Mouse (Mus musculus) thymus, adult 18-20 months (tissue): Measurements from ENCODE around the gene Zc3h12d.
A peak's percentile ranks its signal among the peaks of the same experiment; 100 is the strongest.

Source experiments
- DNase-seq, 2 experiments: peaks; one replicate each; pipeline ENCODE4 v3.0.0; 2022; ENCODE audit warnings: mixed read lengths in 2 of 2

Gene Zc3h12d

DNA sequence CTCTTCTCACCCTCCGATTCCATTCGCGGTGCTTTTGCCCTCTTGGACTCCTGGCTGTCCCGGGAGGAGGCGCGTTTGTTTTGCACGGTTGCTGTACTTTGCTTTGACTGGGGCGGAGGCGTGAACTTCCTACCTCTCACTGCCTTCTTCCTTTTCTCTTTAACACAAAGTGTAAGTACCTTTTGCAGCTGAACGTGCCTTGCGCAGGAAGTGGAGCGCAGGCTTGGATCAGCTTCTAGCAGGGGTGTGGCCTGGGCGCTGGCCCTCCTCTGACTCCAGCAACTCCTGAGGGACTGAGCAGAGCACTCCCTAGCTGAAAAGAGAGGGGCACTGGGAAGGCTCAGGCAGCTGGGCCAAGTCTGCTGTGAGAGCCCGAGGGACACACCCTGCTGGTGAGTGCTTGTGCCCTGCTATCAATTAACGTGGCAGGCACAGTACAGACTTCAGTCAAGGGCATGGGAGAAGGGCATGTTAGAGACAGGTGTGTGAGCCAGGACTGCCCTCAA, at the start of gene Zc3h12d:
Gene Zc3h12d (plus strand): TSS at position 300 of the 506 bp plus-strand sequence.
- DNase-seq: peak; percentile 66 to 77

DNA sequence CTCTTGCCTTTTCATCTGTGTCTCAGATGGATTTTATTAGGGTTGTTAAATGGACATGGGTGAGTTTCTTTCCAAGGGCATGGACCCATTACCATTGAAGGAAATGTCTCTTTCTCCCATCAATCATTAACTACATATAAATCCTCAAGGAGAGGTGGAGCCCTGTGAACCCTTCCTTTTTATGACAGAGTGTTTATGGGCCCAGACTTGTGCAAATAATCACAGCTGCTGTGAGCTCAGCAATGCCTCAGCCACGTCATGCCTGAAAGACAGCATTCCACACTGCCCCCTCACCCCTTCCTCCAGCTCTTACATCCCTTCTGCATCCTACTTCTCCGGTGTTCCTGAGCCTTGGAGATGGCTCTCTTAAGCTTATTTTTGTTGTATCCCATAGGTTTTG, 45.0 kb upstream of the Zc3h12d start:
- no peak for DNase-seq

DNA sequence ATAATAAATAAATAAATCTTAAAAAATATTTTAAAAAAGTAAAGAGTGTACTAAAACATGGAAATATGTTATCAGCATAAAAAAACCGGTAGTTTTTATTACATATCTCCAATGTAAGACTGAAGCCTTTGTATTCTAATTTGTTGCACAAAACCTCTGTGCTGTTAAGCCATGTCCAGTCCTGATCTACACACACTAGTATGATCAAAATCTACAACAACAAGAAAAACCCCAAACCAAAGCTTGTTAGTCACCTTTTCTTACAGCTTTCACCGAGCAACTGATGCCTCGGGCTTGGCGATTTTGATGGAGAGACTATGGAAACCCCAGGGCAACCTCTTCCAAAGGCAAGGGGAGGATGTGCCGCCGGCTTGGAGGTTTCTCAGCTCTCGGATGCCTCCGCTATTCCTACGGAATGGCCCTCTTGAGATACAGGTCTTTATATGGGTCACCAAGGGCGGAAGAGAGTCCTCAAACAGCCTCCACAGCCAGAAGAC, 40.0 kb upstream of the Zc3h12d start:
- no peak for DNase-seq

- peak; percentile 74 to 81 for DNase-seq
These were observed 39.4 kb upstream of the Zc3h12d start, which contains the start of the genes Ginm1 and Ppil4 for GRCm38 (mm10) chr10:7792751-7793385. Gene Ginm1 (minus strand): TSS chr10:7792824. Gene Ppil4 (plus strand): TSS chr10:7792891.

- no peak for DNase-seq
These were observed 31.0 kb upstream of the Zc3h12d start for GRCm38 (mm10) chr10:7801258-7801657.

GRCm38 (mm10) chr10:7802519-7803140, 29.6 kb upstream of the Zc3h12d start:
- DNase-seq: no peak

- no peak for DNase-seq
These were observed 22.3 kb upstream of the Zc3h12d start for GRCm38 (mm10) chr10:7809937-7810336.

DNA sequence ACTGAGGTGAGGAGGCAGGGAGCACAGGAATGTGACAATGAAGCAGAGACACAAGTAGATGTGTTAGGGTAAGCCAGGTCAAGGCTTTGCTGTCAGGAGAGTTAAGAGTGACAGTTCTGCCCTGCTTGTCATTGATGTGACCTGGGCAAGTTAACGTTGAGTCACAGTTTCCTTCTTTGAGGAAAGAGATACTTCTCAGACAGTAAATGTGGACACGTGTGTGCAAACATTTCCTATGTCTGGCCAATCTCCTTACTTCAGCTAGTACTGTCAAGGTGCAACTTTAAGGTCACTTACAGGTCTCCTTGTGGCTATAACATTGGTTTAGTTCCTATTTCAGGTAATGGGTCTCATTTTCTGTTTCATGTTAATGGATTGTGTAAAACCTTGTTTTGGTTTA, 15.8 kb upstream of the Zc3h12d start:
- no peak for DNase-seq

GRCm38 (mm10) chr10:7818676-7819075, 13.6 kb upstream of the Zc3h12d start:
- no peak for DNase-seq

GRCm38 (mm10) chr10:7819156-7819555, 13.1 kb upstream of the Zc3h12d start:
- DNase-seq: no peak

DNA sequence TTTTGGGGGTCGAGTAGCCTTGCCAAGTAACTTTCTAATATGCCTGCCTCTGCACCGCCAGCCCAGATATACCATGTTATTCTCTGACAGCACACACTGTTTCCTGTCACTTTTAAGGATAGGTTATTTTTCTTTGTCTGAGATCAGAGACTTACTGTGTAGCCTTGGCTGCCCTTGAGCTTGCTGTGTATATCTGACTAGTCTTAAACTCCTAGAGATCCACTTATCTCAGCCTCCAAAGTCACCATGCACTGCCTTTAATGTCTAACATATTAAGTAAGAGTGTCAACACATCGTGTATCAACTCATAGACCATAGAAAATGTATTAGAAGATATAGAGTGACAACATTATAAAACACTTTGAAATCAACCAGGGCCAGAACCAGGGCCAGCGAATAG, 12.7 kb upstream of the Zc3h12d start:
- no peak for DNase-seq

DNA sequence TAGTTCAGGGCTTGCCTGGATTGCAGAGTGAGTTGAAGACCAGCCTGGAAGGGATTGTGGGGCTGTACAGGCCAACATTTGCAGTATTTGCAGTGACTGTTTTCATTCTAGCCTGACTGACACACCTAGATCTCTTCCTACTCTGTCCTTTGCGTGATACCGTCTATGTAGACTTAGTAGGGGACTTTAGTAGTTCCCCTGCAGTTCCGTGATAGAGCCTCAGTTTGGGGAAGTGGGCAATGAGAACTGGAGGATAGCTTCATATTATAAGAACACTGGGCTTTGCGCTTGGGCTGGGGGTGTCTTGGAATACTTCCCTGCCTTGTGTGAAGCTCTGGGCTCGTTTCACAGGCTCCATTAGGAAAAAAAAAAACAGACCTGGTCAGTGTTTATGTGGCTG, 12.1 kb upstream of the Zc3h12d start:
- DNase-seq: no peak

GRCm38 (mm10) chr10:7821981-7822380, 10.3 kb upstream of the Zc3h12d start:
- no peak for DNase-seq

DNA sequence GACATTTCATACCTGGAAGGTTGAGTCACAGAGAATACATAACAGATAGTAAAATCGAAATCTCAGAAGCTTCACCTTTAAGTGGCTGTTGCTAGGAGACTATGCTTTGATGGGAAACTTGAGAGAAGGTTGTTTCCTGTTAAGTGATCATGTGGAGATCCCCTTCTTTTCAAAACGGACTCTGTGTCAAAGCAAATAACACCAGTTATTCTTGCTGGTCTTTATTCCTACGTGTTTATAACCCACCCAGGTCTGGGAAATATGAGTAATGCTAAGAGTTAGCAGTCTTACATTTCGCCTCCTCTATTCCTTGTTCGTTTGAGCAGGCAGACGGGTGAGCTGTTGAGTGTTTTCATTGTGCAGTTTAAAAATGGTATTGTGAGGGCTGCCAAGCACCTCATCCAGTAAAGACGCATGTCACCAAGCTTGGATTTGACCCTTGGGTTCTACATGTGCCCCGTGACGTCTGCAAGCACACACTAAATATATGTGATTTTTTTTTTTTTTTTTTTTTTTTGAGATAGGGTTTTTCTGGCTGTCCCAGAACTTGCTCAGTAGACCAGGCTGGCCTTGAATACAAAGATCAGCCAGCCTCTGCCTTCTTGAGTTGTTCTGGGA, 7.5 kb upstream of the Zc3h12d start:
- no peak for DNase-seq

- DNase-seq: no peak
These were observed 7.0 kb upstream of the Zc3h12d start for GRCm38 (mm10) chr10:7825281-7825665.

DNA sequence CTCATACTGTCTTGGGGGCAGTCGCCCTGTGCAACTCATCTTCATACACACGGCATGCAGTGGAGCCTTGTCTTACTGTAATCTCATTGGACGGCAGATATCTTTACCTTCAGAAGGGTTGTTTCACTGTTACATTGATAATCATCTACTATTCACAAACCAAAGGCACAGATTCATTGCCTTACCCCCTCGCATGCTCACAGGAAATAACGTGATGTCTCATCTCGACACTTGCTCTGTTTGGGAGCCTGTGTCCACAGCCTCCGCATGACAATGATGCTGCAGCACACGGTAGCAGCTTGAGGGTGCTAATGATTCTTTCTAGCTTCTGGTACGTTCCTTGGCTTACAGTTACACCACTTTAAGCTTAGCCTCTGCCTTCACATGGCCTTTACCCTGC, 6.2 kb upstream of the Zc3h12d start:
- DNase-seq: no peak

DNA sequence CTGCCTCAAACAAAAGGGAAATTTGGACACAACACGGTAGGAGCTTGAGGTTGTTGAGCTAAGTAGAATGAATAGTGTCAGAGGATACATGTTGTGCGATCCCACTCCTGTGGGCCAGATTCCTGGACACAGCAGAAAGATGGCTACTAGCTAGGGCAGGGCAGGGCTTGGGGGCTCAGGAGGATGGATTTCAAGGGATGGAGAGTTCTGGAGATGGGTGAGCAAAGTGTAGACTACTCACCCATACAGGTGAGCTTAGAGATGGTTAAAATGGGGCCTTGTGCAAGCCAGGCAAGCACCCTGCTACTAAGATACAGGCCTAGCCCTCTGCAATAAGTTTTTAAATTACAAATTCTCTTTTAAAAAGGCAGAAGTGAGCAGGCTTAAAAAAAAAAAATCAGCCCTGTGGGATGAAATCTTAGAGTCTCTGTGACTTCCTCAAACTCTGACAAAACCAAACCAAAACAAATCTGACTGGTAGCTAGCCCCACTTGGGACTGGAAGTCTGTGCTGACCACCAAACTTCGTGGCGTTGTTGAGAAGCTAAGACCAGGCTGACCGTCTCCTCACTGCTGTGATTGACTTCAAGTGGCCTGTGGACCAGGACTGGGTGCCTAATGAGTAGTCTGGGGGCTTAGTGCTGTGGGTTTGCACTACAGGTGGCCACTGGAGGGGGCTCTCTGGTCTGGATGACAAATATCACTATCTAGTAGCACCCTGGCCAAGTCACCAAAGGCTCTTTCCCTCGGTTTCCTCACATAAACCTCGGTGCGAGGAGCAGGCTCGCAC, 1.3 kb downstream of the Zc3h12d start:
- DNase-seq: no peak

DNA sequence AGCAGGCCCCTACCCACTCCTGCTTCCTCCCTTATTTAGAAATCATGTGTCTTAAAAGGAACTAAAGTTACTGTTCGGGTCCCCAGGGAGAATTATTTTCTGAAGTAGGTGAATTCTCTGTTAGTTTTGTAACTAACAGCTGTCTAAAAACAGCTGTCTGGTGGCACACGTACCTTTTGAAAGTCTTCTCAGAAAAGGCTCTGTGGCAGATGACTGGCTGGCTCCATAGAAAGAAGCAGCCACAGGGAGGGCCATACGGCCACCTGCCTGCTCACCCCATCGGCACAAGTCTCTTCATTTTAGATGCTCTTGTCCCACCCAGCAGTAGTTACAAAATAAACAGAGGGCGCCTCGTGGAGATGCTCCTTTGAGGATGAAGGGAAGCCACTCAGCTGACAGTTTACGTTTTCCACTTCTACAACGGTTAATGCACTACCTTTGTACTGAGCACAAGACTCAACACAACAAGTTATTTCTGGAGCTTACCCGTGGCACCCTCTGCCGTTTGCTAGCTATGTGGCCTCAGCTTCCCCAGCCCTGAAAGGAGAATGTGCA, 2.5 kb downstream of the Zc3h12d start:
- peak in 1 of 2 experiments; percentile 42 for DNase-seq

DNA sequence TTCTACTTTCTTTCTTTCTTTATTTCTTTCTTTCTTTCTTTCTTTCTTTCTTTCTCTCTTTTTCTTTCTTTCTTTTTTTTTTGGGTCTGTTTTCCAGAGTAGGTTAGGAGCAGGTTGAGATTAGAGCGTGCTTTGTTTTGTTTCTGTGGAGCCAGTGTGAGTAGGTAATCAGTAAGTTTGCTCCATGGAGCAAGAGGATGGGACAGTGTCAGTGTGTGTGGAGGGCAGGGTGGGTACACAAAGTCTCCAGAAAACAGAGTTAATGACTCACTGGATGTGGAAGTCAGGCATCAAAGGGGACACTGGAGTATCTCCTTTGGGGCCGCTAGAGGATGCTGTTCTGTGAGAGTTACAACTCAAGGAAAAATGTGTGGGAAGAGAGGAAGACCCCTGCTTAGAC, 4.6 kb downstream of the Zc3h12d start:
- no peak for DNase-seq

DNA sequence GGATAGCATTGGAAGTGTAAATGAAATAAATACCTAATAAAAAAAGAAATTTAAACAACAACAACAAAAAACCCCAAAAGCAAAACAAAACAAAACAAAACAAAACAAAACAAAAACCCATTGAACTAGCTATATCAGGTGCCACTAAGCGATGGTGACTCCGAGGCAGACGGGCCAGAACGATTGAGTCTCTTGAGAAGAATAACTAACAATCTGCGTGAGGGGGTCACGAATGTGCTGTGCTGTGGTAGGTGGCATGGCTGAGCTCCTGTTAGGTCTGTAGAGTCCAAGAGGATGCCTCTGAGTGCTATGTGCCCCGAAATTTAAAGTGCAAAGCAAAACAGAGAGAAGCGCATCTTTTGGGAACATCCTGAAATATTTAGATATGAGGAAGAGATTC, 5.2 kb downstream of the Zc3h12d start:
- no peak for DNase-seq

GRCm38 (mm10) chr10:7838036-7838435, 5.8 kb downstream of the Zc3h12d start:
- DNase-seq: no peak

DNA sequence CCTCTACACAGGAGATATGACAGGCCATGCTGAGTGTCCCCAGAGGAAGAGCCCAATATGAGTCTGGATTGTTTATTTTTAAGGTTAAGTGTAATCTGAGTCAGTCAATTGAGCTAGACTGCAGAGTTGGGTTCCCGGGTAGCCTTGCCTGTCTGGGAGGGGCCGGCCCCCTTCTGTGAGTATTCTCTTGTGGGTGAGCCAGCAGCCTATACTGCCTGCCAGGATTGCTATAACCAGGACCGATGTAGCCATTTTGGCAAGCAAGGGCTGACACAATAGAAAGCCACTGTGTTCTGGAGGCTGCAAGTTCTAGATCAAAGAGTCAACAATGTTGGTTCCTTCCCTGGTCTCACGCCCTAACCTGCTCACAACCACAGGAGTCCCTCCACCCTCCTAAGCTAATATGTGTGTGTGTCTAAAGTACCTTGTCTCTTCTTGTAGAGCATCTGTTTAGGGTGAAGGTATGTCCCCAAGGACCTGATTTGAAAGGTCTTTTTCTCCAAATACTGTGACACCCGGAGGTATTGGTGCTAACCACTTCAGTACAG, 6.7 kb downstream of the Zc3h12d start:
- peak in 1 of 2 experiments; percentile 2 for DNase-seq
